Mouse (Mus musculus) skeletal muscle tissue, postnatal 0 days (tissue): ENCODE measurements around the gene Npepl1. TPM values are rescaled to one million over a fixed set of nuclear protein-coding genes. Genes with fewer than 3 reads are reported as not detected.

Experiments used
- polyA plus RNA-seq: library from polyadenylated mRNA; unstranded; fragments of >200 nt; fragmentation: Nextera tagmentation; extraction: Ambion mirVana; gene quantifications from 2 replicates; pipeline ENCODE4 v1.2.1, GENCODE M21; 2015

Gene Npepl1
- polyA plus RNA-seq, result 113 and 122 TPM in 2 replicates

DNA sequence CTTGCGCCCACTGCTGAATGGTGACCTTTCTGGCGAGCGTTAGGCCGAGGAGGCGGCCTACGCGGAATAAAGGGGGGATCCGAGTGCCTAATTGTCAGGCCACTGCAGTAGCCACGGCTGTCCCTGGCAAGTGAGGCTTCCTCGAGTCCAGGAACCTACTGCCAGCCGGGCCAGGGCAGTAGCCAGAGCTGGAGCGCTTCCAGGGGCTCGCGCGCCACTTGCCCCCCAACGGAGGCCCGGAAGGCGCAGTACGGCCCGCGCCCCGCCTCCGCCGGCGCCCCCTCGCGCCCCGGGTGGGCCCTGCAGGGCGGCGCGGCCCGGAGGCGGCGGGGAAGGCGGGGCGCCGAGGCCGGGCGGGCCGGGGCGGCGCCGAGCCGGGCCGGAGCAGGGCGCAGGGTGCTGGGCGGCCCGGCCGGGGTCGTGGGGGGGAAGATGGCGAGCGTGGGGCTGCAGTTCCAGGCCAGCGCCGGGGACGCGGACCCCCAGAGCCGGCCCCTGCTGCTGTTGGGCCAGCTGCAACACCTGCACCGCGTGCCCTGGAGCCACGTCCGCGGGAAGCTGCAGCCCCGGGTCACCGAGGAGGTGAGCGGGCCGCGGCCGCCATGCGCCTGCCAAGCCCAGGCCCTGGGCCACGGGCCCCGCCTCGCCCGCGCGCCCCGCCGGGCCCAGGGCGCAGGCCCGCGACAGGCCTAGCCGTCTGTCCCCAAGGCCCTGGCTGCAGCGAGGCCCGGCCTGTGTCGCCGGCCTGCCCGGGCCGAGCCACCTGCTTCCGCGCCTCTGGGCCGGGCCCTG lies at the start of gene Npepl1:
TSS of gene Npepl1 (plus strand) at position 359 of the 792 bp plus-strand sequence.

DNA sequence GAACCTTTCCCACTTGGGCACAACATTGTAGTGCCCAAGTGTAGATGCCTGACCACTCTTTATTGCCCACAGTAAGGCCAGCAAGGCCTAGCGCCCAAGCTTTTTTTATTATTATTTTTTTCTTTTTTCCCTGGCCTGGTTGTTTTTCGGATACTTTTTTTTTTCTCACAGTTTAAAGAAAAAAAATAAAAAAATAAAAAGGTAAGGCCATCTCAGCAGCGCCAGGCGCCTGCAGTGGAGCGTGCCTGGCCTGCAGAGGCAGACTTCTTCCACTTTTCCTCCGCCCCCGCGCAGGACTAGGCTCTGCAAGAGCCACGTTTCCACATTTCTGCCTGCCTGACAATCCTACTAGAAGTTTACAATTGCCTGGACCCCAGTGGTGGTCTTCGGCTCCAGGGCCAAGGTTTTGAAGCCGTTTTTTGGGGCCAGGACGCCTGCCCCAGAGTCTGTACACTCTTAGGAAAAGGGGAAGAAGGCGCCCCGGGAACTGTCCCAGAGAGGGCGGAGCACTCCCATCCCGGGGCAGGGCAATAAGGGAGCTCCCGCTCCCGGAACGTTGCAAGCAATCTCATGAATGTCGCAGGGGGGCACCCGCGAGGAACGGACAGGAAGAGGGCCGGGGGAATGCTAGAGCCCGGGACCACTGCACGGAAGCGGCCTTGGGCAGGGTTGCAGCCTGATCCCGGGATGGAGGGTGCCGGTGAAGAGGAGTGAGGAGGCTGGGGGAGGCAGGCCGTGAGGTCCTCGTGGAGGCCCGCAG lies 34.3 kb upstream of the Npepl1 start, which contains the start of gene Stx16:
TSS of gene Stx16 (plus strand) at position 636 of the 760 bp plus-strand sequence.

Other genes with a start within 250 kb of the Npepl1 start
- 9.4 and 10.9 TPM in 2 replicates for gene Stx16, start 34.0 kb upstream of the Npepl1 start, polyA plus RNA-seq
- gene Gnas, start 174.0 kb downstream of the Npepl1 start, polyA plus RNA-seq, result 2,825 and 2,899 TPM in 2 replicates
- 37.2 and 49.2 TPM in 2 replicates for gene Gm20721, start 236.4 kb downstream of the Npepl1 start, polyA plus RNA-seq